Mouse (Mus musculus): ENCODE results near the gene Zfp575.

Zfp575 gene

GRCm38 (mm10) chr7:24563191-24563836 lies 24.1 kb downstream of the Zfp575 start:
- DNase-seq = no peak

- no peak for DNase-seq
Observed at GRCm38 (mm10) chr7:24561450-24561849, 26.0 kb downstream of the Zfp575 start.

- no peak for DNase-seq
Observed at GRCm38 (mm10) chr7:24555786-24556185, 31.7 kb downstream of the Zfp575 start.

GRCm38 (mm10) chr7:24551985-24552759 lies 35.3 kb downstream of the Zfp575 start:
- DNase-seq = peak; percentile 29 to 59

- no peak for DNase-seq
Observed at GRCm38 (mm10) chr7:24547534-24548036, 39.9 kb downstream of the Zfp575 start.

GRCm38 (mm10) chr7:24546634-24547389 lies 40.6 kb downstream of the Zfp575 start:
- DNase-seq = peak; percentile 99 to 100

GRCm38 (mm10) chr7:24546068-24546614 lies 41.3 kb downstream of the Zfp575 start, which contains the start of the genes Pinlyp and Xrcc1:
Gene Pinlyp (minus strand): TSS chr7:24546118.
Gene Xrcc1 (plus strand): TSS chr7:24546289.
- no peak for DNase-seq

GRCm38 (mm10) chr7:24544506-24544905 lies 42.9 kb downstream of the Zfp575 start:
- DNase-seq = no peak

- peak in 1 of 2 experiments; percentile 24 for DNase-seq
Observed at GRCm38 (mm10) chr7:24539686-24540085, 47.8 kb downstream of the Zfp575 start.

GRCm38 (mm10) chr7:24538701-24539100 lies 48.7 kb downstream of the Zfp575 start:
- no peak for DNase-seq

- DNase-seq = no peak
Observed at GRCm38 (mm10) chr7:24538154-24538553, 49.3 kb downstream of the Zfp575 start.

- DNase-seq = no peak
Observed at GRCm38 (mm10) chr7:24537591-24537990, 49.9 kb downstream of the Zfp575 start.

- no peak for DNase-seq
Observed at GRCm38 (mm10) chr7:24537081-24537480, 50.4 kb downstream of the Zfp575 start.

- DNase-seq = no peak
Observed at GRCm38 (mm10) chr7:24534301-24534700, 53.1 kb downstream of the Zfp575 start.
